Mouse (Mus musculus) ES-CJ7 (cell line): ENCODE data around the gene Ssxb10.
"Not testable (repeated sequence)": the region's sequence is repeated elsewhere in the genome, so short reads cannot be mapped to it uniquely, and the experiment has no call there.

Source experiments
- DNase-seq: peaks from one replicate; pipeline ENCODE4 v3.0.0; 2011; ENCODE audit warnings: low read depth, low spot score

Ssxb10 gene

DNA sequence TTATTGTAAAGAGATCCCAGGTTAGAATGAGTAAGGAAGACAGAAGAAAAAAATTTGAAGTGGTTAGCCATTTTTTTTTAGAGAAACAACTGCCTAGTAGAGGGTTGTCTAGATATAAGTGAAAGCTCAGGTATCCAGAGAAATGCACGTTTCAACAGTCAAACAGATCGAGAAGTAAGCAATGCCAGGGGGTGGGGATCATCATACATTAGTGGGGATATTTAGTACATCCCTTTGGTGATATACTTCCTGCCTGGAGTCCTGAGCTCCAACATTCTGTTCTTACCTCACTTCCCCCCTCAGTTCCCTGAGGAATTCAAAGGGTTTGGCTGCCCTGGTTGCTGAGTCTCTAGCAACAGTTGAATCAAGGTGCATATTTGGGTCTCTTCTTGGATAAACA is at the start of gene Ssxb10:
Gene Ssxb10 (plus strand): TSS at position 301 of the 400 bp plus-strand sequence.
- DNase-seq = no peak

DNA sequence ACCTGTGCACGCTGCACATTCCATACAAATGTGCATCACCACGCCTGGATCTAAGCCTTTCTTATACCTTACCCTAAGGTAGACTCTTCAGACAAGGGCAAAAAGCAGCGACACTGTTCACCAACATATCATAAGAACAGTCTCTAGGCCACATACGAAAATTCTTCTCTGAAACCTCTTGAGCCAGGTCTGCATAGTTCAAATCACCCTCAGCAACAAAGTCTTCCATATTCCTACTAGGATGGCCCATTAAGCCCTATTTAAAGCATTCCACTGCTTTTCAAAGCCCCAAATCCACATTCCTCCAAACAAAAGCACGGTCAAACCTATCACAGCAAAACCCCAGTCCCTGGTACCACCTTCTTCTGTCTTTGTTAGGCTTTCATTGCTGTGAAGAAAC is 38.6 kb upstream of the Ssxb10 start:
- DNase-seq = peak; percentile 12

DNA sequence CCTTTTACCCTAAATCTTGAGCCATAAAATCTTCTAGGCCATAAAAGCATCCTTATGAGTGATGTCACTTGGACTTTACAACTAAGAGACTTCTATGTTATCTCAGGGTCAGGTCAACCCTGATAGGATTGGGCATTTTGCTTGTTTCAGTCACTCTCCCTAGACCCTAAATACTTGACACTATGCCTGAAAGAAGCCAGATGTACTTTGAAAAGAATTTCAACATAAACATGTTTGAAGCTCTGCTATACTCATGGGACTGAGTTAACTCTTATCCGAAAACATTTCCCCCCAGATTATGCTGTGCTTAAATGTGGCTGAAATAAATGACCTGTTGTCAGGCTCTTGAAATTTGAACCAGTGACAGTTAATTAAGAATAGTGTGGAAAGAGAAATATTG is 17.9 kb upstream of the Ssxb10 start:
- DNase-seq = no peak

DNA sequence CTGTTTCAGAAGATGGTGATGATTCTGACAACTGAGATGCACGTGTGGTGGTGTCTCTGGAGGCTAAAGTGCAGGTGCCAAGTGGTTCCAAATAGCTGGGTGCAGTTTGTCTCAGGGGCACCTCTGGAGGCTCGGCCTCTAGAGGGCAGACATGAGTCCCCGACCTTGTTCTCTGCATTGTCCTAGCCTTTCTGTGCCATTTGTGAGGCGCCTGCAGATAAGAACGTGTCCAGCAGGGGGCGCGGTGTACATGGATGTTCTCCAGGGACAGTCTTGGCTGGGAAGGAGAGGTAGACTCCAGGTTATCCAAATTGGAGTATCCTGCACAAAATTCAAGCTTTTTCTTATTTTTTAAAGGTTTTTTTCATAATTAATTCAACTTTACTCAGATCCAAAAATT is 12.3 kb upstream of the Ssxb10 start:
- peak; percentile 83 for DNase-seq

DNA sequence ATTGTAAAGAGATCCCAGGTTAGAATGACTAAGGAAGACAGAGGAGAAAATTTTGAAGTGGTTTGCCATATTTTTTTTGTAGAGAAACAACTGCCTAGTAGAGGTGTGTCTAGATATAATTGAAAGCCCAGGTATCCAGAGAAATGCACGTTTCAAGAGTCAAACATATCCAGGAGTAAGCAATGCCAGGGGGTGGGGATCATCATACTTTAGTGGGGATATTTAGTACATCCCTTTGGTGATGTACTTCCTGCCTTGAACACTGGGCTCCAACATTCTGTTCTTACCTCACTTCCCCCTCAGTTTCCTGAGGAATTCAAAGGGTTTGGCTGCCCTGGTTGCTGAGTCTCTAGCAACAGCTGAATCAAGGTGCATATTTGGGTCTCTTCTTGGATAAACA is 39.5 kb downstream of the Ssxb10 start, which contains the start of gene Ssxb9:
Gene Ssxb9 (plus strand): TSS at position 301 of the 400 bp plus-strand sequence.
- not testable (repeated sequence) for DNase-seq
